Mouse (Mus musculus) hindbrain, postnatal 0 days (tissue): ENCODE results near the gene Aff2. TPM values are rescaled to one million over a fixed set of nuclear protein-coding genes. Genes with fewer than 3 reads are reported as not detected.

Experiments
- ATAC-seq: fragments of 200-750 bp; cut with Nextera tagmentation; 2 replicates; pipeline ENCODE4 v1.8.0; 2017; ENCODE audit warnings: mild to moderate bottlenecking, moderate TSS enrichment, moderate library complexity
- DNase-seq: peaks from one replicate; pipeline ENCODE4 v3.0.0-alpha.2; 2015; ENCODE audit warnings: low spot score
- H3K27ac ChIP-seq: fragments of 300-500 bp; sonication (generic); 2 replicates; pipeline ENCODE4 v1.5.1; 2014; ENCODE audit warnings: mild to moderate bottlenecking
- H3K27me3 ChIP-seq: fragments of 300-500 bp; sonication (generic); 2 replicates; pipeline ENCODE4 v1.6.1; 2014; ENCODE audit warnings: low read length, mixed read lengths; ENCODE audit not compliant: insufficient read depth
- H3K36me3 ChIP-seq: fragments of 300-500 bp; sonication (generic); 2 replicates; pipeline ENCODE4 v1.6.1; 2014; ENCODE audit warnings: low read length, mixed read lengths; ENCODE audit not compliant: insufficient read depth
- H3K4me1 ChIP-seq: fragments of 300-500 bp; sonication (generic); 2 replicates; pipeline ENCODE4 v1.6.1; 2014; ENCODE audit warnings: antibody characterized with exemption, low read length, mixed read lengths; ENCODE audit not compliant: insufficient read depth
- H3K4me2 ChIP-seq: fragments of 300-500 bp; sonication (generic); 2 replicates; pipeline ENCODE4 v1.6.1; 2014; ENCODE audit warnings: low read depth, mild to moderate bottlenecking, low read length, moderate library complexity, mixed read lengths
- H3K4me3 ChIP-seq: fragments of 300-500 bp; sonication (generic); 2 replicates; pipeline ENCODE4 v1.5.1; 2014; ENCODE audit warnings: low read length
- H3K9ac ChIP-seq: fragments of 300-500 bp; sonication (generic); replicated peaks from 2 replicates; pipeline ENCODE4 v1.6.1; 2014; ENCODE audit warnings: mild to moderate bottlenecking, low read length, moderate library complexity, mixed read lengths
- H3K9me3 ChIP-seq: fragments of 300-500 bp; sonication (generic); 2 replicates; pipeline ENCODE4 v1.6.1; 2016; ENCODE audit warnings: low read length, mixed read lengths
- CTCF ChIP-seq: IDR thresholded peaks from 2 replicates; pipeline ENCODE4 v1.5.1; 2016; ENCODE audit warnings: antibody characterized with exemption, control low read depth, low read depth
- WGBS: fragments of 180-500 bp; shearing (Covaris S2); extraction: QIAGEN DNeasy Blood & Tissue Kit; methylation state at CpG from one replicate; pipeline ENCODE4 v1.1.7; 2014; 5-methylcytosine and 5-hydroxymethylcytosine counted together
- polyA plus RNA-seq: library from polyadenylated mRNA; unstranded; fragments of >200 nt; fragmentation: Nextera tagmentation; extraction: Ambion mirVana; gene quantifications from 2 replicates; pipeline ENCODE4 v1.2.1, GENCODE M21; 2015
- total RNA-seq: library from RNA; depleted of rRNA; stranded (reverse); fragments of >200 nt; gene quantifications from 2 replicates; pipeline ENCODE4 v1.2.3, GENCODE M21; 2014; rRNA removed

Aff2 gene
- total RNA-seq (13.7 and 20.0 TPM in 2 replicates), polyA plus RNA-seq (17.2 and 17.9 TPM in 2 replicates)

GRCm38 (mm10) chrX:69360238-69361054, at the start of gene Aff2:
TSS of gene Aff2 (plus strand) at chrX:69360294.
- H3K27me3 ChIP-seq: no peaks in the 10 kb centered on the region
- H3K36me3 ChIP-seq: no peaks in the 10 kb centered on the region
- WGBS: 24% methylated on average over 63 of the region's 79 CpGs
- H3K9ac ChIP-seq: peak within 1 kb of the TSS; percentile 67
- ATAC-seq (peak; percentile 94), DNase-seq (peak; percentile 78)
- TF ChIP-seq CTCF: no peak
- H3K4me1 ChIP-seq: no peaks in the 10 kb centered on the region
- no peaks in the 10 kb centered on the region for H3K9me3 ChIP-seq
- peak within 1 kb of the TSS; percentile 73 for H3K27ac ChIP-seq
- H3K4me2 ChIP-seq: peak within 1 kb of the TSS; percentile 59
- H3K4me3 ChIP-seq: peak within 1 kb of the TSS; percentile 50

- Histone ChIP-seq H3K4me1 (no peaks in the 10 kb centered on the region), H3K27me3 (no peaks in the 10 kb centered on the region), H3K4me3 (no peak overlapping the region), H3K9ac (no peak overlapping the region), H3K9me3 (no peaks in the 10 kb centered on the region), H3K36me3 (no peaks in the 10 kb centered on the region), H3K4me2 (no peak overlapping the region), H3K27ac (no peak overlapping the region)
- ATAC-seq (no peak), DNase-seq (peak; percentile 37)
- TF ChIP-seq CTCF: no peak
Observed at GRCm38 (mm10) chrX:69337296-69337695, 22.8 kb upstream of the Aff2 start.

GRCm38 (mm10) chrX:69355621-69356020, 4.5 kb upstream of the Aff2 start:
- 82% methylated on average over 2 of the region's 2 CpGs for WGBS
- H3K4me3 ChIP-seq: no peak overlapping the region
- ATAC-seq (no peak), DNase-seq (no peak)
- no peak overlapping the region for H3K27ac ChIP-seq
- no peaks in the 10 kb centered on the region for H3K9me3 ChIP-seq
- TF ChIP-seq CTCF: no peak
- H3K4me2 ChIP-seq: no peak overlapping the region
- no peaks in the 10 kb centered on the region for H3K27me3 ChIP-seq
- no peak overlapping the region for H3K9ac ChIP-seq
- H3K4me1 ChIP-seq: no peaks in the 10 kb centered on the region
- H3K36me3 ChIP-seq: no peaks in the 10 kb centered on the region

- WGBS: 38% methylated on average over 5 of the region's 5 CpGs
- H3K4me3 ChIP-seq: peak overlapping the region; percentile 50
Observed at GRCm38 (mm10) chrX:69359360-69359759, 734 bp upstream of the Aff2 start.

GRCm38 (mm10) chrX:69359885-69360237, 233 bp upstream of the Aff2 start:
- Histone ChIP-seq H3K9me3 (no peaks in the 10 kb centered on the region), H3K4me2 (peak overlapping the region; percentile 59), H3K4me1 (no peaks in the 10 kb centered on the region), H3K9ac (peak overlapping the region; percentile 67), H3K36me3 (no peaks in the 10 kb centered on the region), H3K4me3 (peak overlapping the region; percentile 50), H3K27me3 (no peaks in the 10 kb centered on the region), H3K27ac (no peak overlapping the region)
- 0 out of 2 replicates have a peak, but pooled peaks have one; percentile 1 for TF ChIP-seq CTCF
- DNase-seq: peak; percentile 21
- 21% methylated on average over 4 of the region's 4 CpGs for WGBS
- peak; percentile 81 for ATAC-seq

More at GRCm38 (mm10) chrX:69359360-69359759, 734 bp upstream of the Aff2 start:
- ATAC-seq: no peak
- TF ChIP-seq CTCF: no peak
- no peaks in the 10 kb centered on the region for H3K27me3 ChIP-seq
- H3K27ac ChIP-seq: no peak overlapping the region
- peak overlapping the region; percentile 59 for H3K4me2 ChIP-seq
- no peaks in the 10 kb centered on the region for H3K4me1 ChIP-seq
- DNase-seq: no peak
- H3K9ac ChIP-seq: no peak overlapping the region
- no peaks in the 10 kb centered on the region for H3K36me3 ChIP-seq
- H3K9me3 ChIP-seq: no peaks in the 10 kb centered on the region

- no peaks in the 10 kb centered on the region for H3K9me3 ChIP-seq
- no peaks in the 10 kb centered on the region for H3K27me3 ChIP-seq
- peak overlapping the region; percentile 67 for H3K9ac ChIP-seq
- peak overlapping the region; percentile 41; the same call in 1 of the 2 replicates for H3K27ac ChIP-seq
- H3K4me3 ChIP-seq: peak overlapping the region; percentile 50
- ATAC-seq: peak; percentile 33; the same call in 1 of the 2 replicates
- peak overlapping the region; percentile 59 for H3K4me2 ChIP-seq
- WGBS: 18% methylated on average over 10 of the region's 10 CpGs
- H3K4me1 ChIP-seq: no peaks in the 10 kb centered on the region
- TF ChIP-seq CTCF: no peak
- DNase-seq: peak; percentile 9
- no peaks in the 10 kb centered on the region for H3K36me3 ChIP-seq
Observed at GRCm38 (mm10) chrX:69361055-69361558, 1.0 kb downstream of the Aff2 start.

- Histone ChIP-seq H3K4me2 (peak overlapping the region; percentile 35), H3K27me3 (no peaks in the 10 kb centered on the region), H3K4me1 (no peaks in the 10 kb centered on the region), H3K9me3 (no peaks in the 10 kb centered on the region), H3K4me3 (no peak overlapping the region), H3K9ac (no peak overlapping the region), H3K27ac (no peak overlapping the region), H3K36me3 (no peaks in the 10 kb centered on the region)
- 11% methylated on average over 2 of the region's 2 CpGs for WGBS
- peak; percentile 18 for DNase-seq
- no peak for TF ChIP-seq CTCF
- ATAC-seq: 0 out of 2 replicates have a peak, but pooled peaks have one; percentile 44
Observed at GRCm38 (mm10) chrX:69364198-69364597, 4.1 kb downstream of the Aff2 start.
